28 mouse cellular contexts compared by ENCODE assay signal in the genomic region with DNA sequence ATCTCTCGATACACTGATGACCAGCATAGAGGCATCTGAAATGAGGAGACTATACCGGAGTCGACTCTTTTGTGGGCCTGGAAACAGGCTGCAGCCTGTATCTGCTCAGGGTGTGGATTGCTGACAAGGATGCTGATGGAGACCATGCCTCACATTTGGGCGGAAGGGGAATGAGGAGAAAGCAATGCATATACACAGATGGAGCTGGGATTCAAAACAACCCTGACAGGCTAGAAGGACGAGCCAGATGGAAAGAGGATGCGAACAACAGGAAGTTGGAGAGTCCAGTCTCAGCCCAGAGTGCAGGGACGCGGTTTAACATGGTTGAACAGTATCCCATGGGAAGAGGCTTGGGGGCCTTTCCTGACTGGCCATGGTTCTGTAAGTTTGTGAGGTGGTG. TPM values are rescaled to one million over a fixed set of nuclear protein-coding genes. Genes with fewer than 3 reads are reported as not detected.
DNase-seq lines count a peak whose midpoint lies in the region; ATAC-seq lines count a peak whose summit lies in the region.
"Had no signal": no experiment of that assay in that cellular context is flagged by ENCODE, and none has a peak within 500 bp of the region (broad histone marks: within the 10 kb centered on the region; RNA-seq: fewer than 3 reads in every experiment).

No protein-coding gene starts in this region.

- 70% methylated on average over 8 of the region's 8 CpGs for WGBS in heart, embryonic 11.5 days (ENCODE audit: insufficient replicate concordance)
- WGBS in kidney, embryonic 14.5 days, result 85% methylated on average over 8 of the region's 8 CpGs
- WGBS in kidney, embryonic 16.5 days, result 77% methylated on average over 8 of the region's 8 CpGs
- 63% methylated on average over 8 of the region's 8 CpGs for WGBS in stomach, embryonic 14.5 days

- H3K36me3 ChIP-seq in heart, embryonic 11.5 days (ENCODE audit: control insufficient read depth, insufficient read depth, low read length), result no peaks in the 10 kb centered on the region
- no peaks in the 10 kb centered on the region for H3K36me3 ChIP-seq in kidney, embryonic 14.5 days (ENCODE audit: control insufficient read depth, insufficient read depth, low read length)
- H3K36me3 ChIP-seq in kidney, embryonic 16.5 days (ENCODE audit: insufficient read depth, low read length), result no peaks in the 10 kb centered on the region
- H3K36me3 ChIP-seq in stomach, embryonic 14.5 days (ENCODE audit: control insufficient read depth, insufficient read depth, low read length), result no peaks in the 10 kb centered on the region
- H3K36me3 ChIP-seq: embryonic facial prominence, embryonic 10.5 days; embryonic facial prominence, embryonic 15.5 days; forebrain, embryonic 12.5 days; heart, embryonic 15.5 days; hindbrain, embryonic 13.5 days; midbrain, embryonic 10.5 days; midbrain, embryonic 15.5 days; neural tube, embryonic 15.5 days had no signal

- H3K4me3 ChIP-seq in heart, embryonic 11.5 days (ENCODE audit: low read depth, low read length), result no peak overlapping the region
- no peak overlapping the region for H3K4me3 ChIP-seq in kidney, embryonic 14.5 days (ENCODE audit: low read length)
- no peak overlapping the region for H3K4me3 ChIP-seq in kidney, embryonic 16.5 days (ENCODE audit: low read length)
- H3K4me3 ChIP-seq in stomach, embryonic 14.5 days (ENCODE audit: low read depth, low read length), result no peak overlapping the region
- H3K4me3 ChIP-seq: embryonic facial prominence, embryonic 10.5 days; embryonic facial prominence, embryonic 15.5 days; forebrain, embryonic 12.5 days; heart, embryonic 15.5 days; hindbrain, embryonic 13.5 days; midbrain, embryonic 10.5 days; midbrain, embryonic 15.5 days; neural tube, embryonic 15.5 days had no signal

- H3K4me1 ChIP-seq in heart, embryonic 11.5 days (ENCODE audit: control insufficient read depth, insufficient read depth, low read length), result no peaks in the 10 kb centered on the region
- H3K4me1 ChIP-seq in kidney, embryonic 14.5 days (ENCODE audit: control insufficient read depth, insufficient read depth, low read length), result peaks cover 6% of the 10 kb centered on the region; the same call in 1 of the 2 replicates
- 0 out of 2 replicates have a peak, but pooled peaks cover 2% of the 10 kb centered on the region for H3K4me1 ChIP-seq in kidney, embryonic 16.5 days (ENCODE audit: insufficient read depth, low read length)
- 0 out of 2 replicates have a peak, but pooled peaks cover 3% of the 10 kb centered on the region for H3K4me1 ChIP-seq in stomach, embryonic 14.5 days (ENCODE audit: control insufficient read depth, insufficient read depth, low read length)
- H3K4me1 ChIP-seq: forebrain, embryonic 12.5 days; heart, embryonic 15.5 days; hindbrain, embryonic 13.5 days; midbrain, embryonic 10.5 days; midbrain, embryonic 15.5 days; neural tube, embryonic 15.5 days had no signal

- ATAC-seq in heart, embryonic 11.5 days (replicated peaks; ENCODE audit: insufficient number of reproducible peaks, low FRiP score, low TSS enrichment), result no peak
- peak; percentile 28; the same call in 1 of the 2 replicates for ATAC-seq in kidney, embryonic 14.5 days (ENCODE audit: low FRiP score, low TSS enrichment)
- ATAC-seq in kidney, embryonic 16.5 days (ENCODE audit: low FRiP score, low TSS enrichment), result no peak
- ATAC-seq in stomach, embryonic 14.5 days (ENCODE audit: insufficient number of reproducible peaks, insufficient read depth, low FRiP score, low read depth), result no peak
- ATAC-seq: CD4-positive, CD25-positive, alpha-beta regulatory T cell, adult 4 months; forebrain, postnatal 0 days; midbrain, embryonic 15.5 days had no signal

- DNase-seq in heart, adult 9 months (ENCODE audit: low spot score in 2 of 2), result peak; percentile 39 to 60
- DNase-seq in heart, postnatal 4 days, result peak; percentile 36
- DNase-seq in MN1 (ENCODE audit: low spot score), result no peak
- no peak for DNase-seq in thymus, postnatal 25 days
- DNase-seq: adrenal gland, postnatal 25 days; cerebellum, adult 11-12 months; cerebellum, adult 9-11 months; forebrain, postnatal 0 days; kidney, adult 9 months; layer of hippocampus, adult 9-11 months; liver; lung, adult 2 months; retina, postnatal 1 day; right cerebral cortex, postnatal 25 days had no signal

- no peak overlapping the region for H3K27ac ChIP-seq in heart, embryonic 11.5 days (ENCODE audit: low read depth, low read length)
- H3K27ac ChIP-seq in kidney, embryonic 14.5 days (ENCODE audit: low read depth, low read length), result no peak overlapping the region
- H3K27ac ChIP-seq in kidney, embryonic 16.5 days (ENCODE audit: low read length), result no peak overlapping the region
- 0 out of 2 replicates have a peak overlapping the region, but pooled peaks have one; percentile 44 for H3K27ac ChIP-seq in stomach, embryonic 14.5 days (ENCODE audit: low read length)
- H3K27ac ChIP-seq: embryonic facial prominence, embryonic 10.5 days; embryonic facial prominence, embryonic 15.5 days; forebrain, embryonic 12.5 days; heart, embryonic 15.5 days; hindbrain, embryonic 13.5 days; liver, embryonic 14.5 days; midbrain, embryonic 10.5 days; midbrain, embryonic 15.5 days; neural tube, embryonic 15.5 days had no signal

- no peak overlapping the region for H3K9ac ChIP-seq in heart, embryonic 11.5 days (ENCODE audit: low read depth, low read length)
- no peak overlapping the region for H3K9ac ChIP-seq in kidney, embryonic 14.5 days (ENCODE audit: low read depth, low read length)
- no peak overlapping the region for H3K9ac ChIP-seq in kidney, embryonic 16.5 days (replicated peaks; ENCODE audit: low read length)
- H3K9ac ChIP-seq in stomach, embryonic 14.5 days (replicated peaks; ENCODE audit: low read depth, low read length), result no peak overlapping the region
- H3K9ac ChIP-seq: embryonic facial prominence, embryonic 15.5 days; forebrain, embryonic 12.5 days; forebrain, postnatal 0 days; heart, embryonic 15.5 days; hindbrain, embryonic 13.5 days; liver, embryonic 14.5 days; midbrain, embryonic 15.5 days; neural tube, embryonic 15.5 days had no signal

- H3K9me3 ChIP-seq in heart, embryonic 11.5 days (replicated peaks; ENCODE audit: control insufficient read depth, low read length), result no peaks in the 10 kb centered on the region
- no peaks in the 10 kb centered on the region for H3K9me3 ChIP-seq in kidney, embryonic 14.5 days (ENCODE audit: control insufficient read depth, low read length)
- H3K9me3 ChIP-seq in kidney, embryonic 16.5 days (ENCODE audit: low read length), result no peaks in the 10 kb centered on the region
- no peaks in the 10 kb centered on the region for H3K9me3 ChIP-seq in stomach, embryonic 14.5 days (ENCODE audit: control insufficient read depth, low read depth, low read length)
- H3K9me3 ChIP-seq: embryonic facial prominence, embryonic 10.5 days; embryonic facial prominence, embryonic 15.5 days; forebrain, embryonic 12.5 days; heart, embryonic 15.5 days; hindbrain, embryonic 13.5 days; midbrain, embryonic 10.5 days; midbrain, embryonic 15.5 days; neural tube, embryonic 15.5 days had no signal

- H3K4me2 ChIP-seq in heart, embryonic 11.5 days, result no peak overlapping the region
- H3K4me2 ChIP-seq in kidney, embryonic 14.5 days (replicated peaks; ENCODE audit: low read depth, low read length), result no peak overlapping the region
- no peak overlapping the region for H3K4me2 ChIP-seq in kidney, embryonic 16.5 days (replicated peaks; ENCODE audit: low read depth, low read length)
- H3K4me2 ChIP-seq in stomach, embryonic 14.5 days (replicated peaks; ENCODE audit: low read depth, low read length), result no peak overlapping the region
- H3K4me2 ChIP-seq: embryonic facial prominence, embryonic 15.5 days; forebrain, embryonic 12.5 days; heart, embryonic 15.5 days; hindbrain, embryonic 13.5 days; midbrain, embryonic 15.5 days; neural tube, embryonic 15.5 days had no signal

- H3K27me3 ChIP-seq in heart, embryonic 11.5 days (ENCODE audit: control insufficient read depth, insufficient read depth, low read length), result no peaks in the 10 kb centered on the region
- no peaks in the 10 kb centered on the region for H3K27me3 ChIP-seq in kidney, embryonic 14.5 days (ENCODE audit: control insufficient read depth, insufficient read depth, low read length)
- no peaks in the 10 kb centered on the region for H3K27me3 ChIP-seq in kidney, embryonic 16.5 days (ENCODE audit: insufficient read depth, low read length)
- H3K27me3 ChIP-seq in stomach, embryonic 14.5 days (ENCODE audit: control insufficient read depth, insufficient read depth, low read length), result no peaks in the 10 kb centered on the region
- H3K27me3 ChIP-seq: embryonic facial prominence, embryonic 15.5 days; forebrain, embryonic 12.5 days; heart, embryonic 15.5 days; hindbrain, embryonic 13.5 days; midbrain, embryonic 15.5 days; neural tube, embryonic 15.5 days had no signal

RNA-seq across cellular contexts. Expression of gene Adamtsl3, which starts 34.6 kb away (rescaled TPM):
- 0.54 and 0.57 TPM in 2 replicates for polyA plus RNA-seq in heart, embryonic 11.5 days (2014; fragmentation: Nextera tagmentation; extraction: Ambion mirVana)
- polyA plus RNA-seq in kidney, embryonic 14.5 days (2014; fragmentation: Nextera tagmentation; extraction: Ambion mirVana), result 0.23 and 0.39 TPM in 2 replicates
- polyA plus RNA-seq in kidney, embryonic 16.5 days (2015; fragmentation: Nextera tagmentation; extraction: Ambion mirVana), result 0.47 and 0.72 TPM in 2 replicates
- total RNA-seq in heart, postnatal 4 days (2021), result 10 to 100 TPM in 1 of 2 experiments, 1 to 10 TPM in 1; 7.0 to 12.6 TPM
- 1.1 and 1.5 TPM in 2 replicates for polyA plus RNA-seq in stomach, embryonic 14.5 days (2014; fragmentation: Nextera tagmentation; extraction: Ambion mirVana)
- polyA plus RNA-seq: CD4-positive, CD25-positive, alpha-beta regulatory T cell, adult 4 months; midbrain, embryonic 10.5 days had no signal

Comparison
In these comparisons a context has a peak if more than half of its experiments do, and no peak if none do; other contexts are left out.
1. DNase-seq: peak in heart, adult 9 months (2 of 2) and heart, postnatal 4 days (single experiment); none in MN1 (single experiment) and thymus, postnatal 25 days (single experiment).